Mouse (Mus musculus): Measurements from ENCODE around the gene Rpl18.

Gene Rpl18

GRCm38 (mm10) chr7:45741308-45741707, 26.1 kb downstream of the Rpl18 start:
- no peak for DNase-seq

GRCm38 (mm10) chr7:45741777-45742176, 26.5 kb downstream of the Rpl18 start:
- DNase-seq = peak; percentile 60

- peak; percentile 90 for DNase-seq
Measured at GRCm38 (mm10) chr7:45742338-45742737, 27.1 kb downstream of the Rpl18 start.

- DNase-seq = peak; percentile 84
Measured at GRCm38 (mm10) chr7:45744387-45744786, 29.1 kb downstream of the Rpl18 start.

GRCm38 (mm10) chr7:45746518-45746917, 31.3 kb downstream of the Rpl18 start:
- no peak for DNase-seq

- no peak for DNase-seq
Measured at GRCm38 (mm10) chr7:45747450-45747849, 32.2 kb downstream of the Rpl18 start.

GRCm38 (mm10) chr7:45748110-45748509, 32.9 kb downstream of the Rpl18 start:
- no peak for DNase-seq

GRCm38 (mm10) chr7:45749401-45749800, 34.1 kb downstream of the Rpl18 start:
- no peak for DNase-seq

- no peak for DNase-seq
Measured at GRCm38 (mm10) chr7:45750162-45750561, 34.9 kb downstream of the Rpl18 start.

GRCm38 (mm10) chr7:45755703-45756102, 40.4 kb downstream of the Rpl18 start:
- DNase-seq = no peak

- no peak for DNase-seq
Measured at GRCm38 (mm10) chr7:45759400-45759799, 44.1 kb downstream of the Rpl18 start.

- DNase-seq = no peak
Measured at GRCm38 (mm10) chr7:45760151-45760550, 44.9 kb downstream of the Rpl18 start.

- DNase-seq = no peak
Measured at GRCm38 (mm10) chr7:45765995-45766394, 50.7 kb downstream of the Rpl18 start.

- DNase-seq = no peak
Measured at GRCm38 (mm10) chr7:45766764-45767163, 51.5 kb downstream of the Rpl18 start.

GRCm38 (mm10) chr7:45767500-45767899, 52.2 kb downstream of the Rpl18 start:
- DNase-seq = no peak
